Mouse (Mus musculus): ENCODE measurements at regions not wholly inside any gene's neighbourhood (a gene's known extent, or its start where the extent isn't known, plus 50 kb on each side); places are given as distances from the start of the nearest gene placed in this dataset.
A peak's percentile ranks its signal among the peaks of the same experiment; 100 is the strongest.

DNA sequence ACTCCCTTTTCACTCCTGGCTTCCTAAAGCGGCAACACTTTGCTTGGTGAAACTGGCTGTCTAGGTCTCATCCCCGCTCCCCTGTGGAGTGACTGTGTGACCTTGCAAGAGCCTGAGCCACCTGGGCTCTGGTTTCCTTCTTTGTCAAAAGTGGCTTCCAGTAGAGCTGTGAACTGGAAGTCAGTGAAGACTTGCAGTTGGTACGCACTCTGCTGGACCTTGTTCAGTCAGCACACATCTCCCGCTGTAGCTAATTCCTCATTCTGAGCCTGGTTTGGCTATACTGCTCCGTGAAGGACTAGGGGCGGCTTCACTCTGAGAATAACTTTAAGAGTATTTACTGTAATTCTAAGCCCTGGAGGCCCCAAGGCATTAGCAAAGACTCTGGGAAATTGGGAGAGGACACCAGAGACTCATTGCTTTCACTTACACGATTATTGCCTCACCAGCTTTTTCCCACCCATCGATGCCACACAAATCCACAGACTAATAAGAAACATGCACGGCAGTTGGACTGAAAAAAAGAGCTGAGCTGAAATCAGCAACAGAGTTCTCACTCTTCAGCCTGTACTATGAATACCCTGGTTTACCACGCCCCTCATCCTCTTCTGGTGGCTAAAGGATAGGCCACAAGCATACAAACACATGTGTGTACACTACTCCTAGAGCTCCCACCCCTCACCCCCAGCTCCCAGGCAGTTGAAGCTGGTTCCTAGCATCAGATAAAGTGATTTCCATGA, 295.4 kb downstream of the Ets1 start:
- no peaks in the 10 kb centered on the region for H3K9me3 ChIP-seq (ENCODE audit: control insufficient read depth, low read length)
- peak; percentile 84 for DNase-seq (ENCODE audit: low spot score)
- H3K27ac ChIP-seq (replicated peaks; ENCODE audit: low read depth, low read length), result peak overlapping the region; percentile 67
- no peak overlapping the region for H3K9ac ChIP-seq (ENCODE audit: low read depth, low read length)
- peaks cover 20% of the 10 kb centered on the region for H3K4me1 ChIP-seq (ENCODE audit: control insufficient read depth, insufficient read depth, low read length)
- no peak overlapping the region for H3K4me2 ChIP-seq (ENCODE audit: low read depth, low read length)
- WGBS, result 35% methylated on average over 10 of the region's 10 CpGs
- H3K4me3 ChIP-seq (ENCODE audit: low read depth, low read length), result no peak overlapping the region
- no peaks in the 10 kb centered on the region for H3K36me3 ChIP-seq (ENCODE audit: control insufficient read depth, insufficient read depth, low read length)
- ATAC-seq (ENCODE audit: low read depth), result peak; percentile 74
- no peaks in the 10 kb centered on the region for H3K27me3 ChIP-seq (replicated peaks; ENCODE audit: control insufficient read depth, insufficient read depth, low read length)

DNA sequence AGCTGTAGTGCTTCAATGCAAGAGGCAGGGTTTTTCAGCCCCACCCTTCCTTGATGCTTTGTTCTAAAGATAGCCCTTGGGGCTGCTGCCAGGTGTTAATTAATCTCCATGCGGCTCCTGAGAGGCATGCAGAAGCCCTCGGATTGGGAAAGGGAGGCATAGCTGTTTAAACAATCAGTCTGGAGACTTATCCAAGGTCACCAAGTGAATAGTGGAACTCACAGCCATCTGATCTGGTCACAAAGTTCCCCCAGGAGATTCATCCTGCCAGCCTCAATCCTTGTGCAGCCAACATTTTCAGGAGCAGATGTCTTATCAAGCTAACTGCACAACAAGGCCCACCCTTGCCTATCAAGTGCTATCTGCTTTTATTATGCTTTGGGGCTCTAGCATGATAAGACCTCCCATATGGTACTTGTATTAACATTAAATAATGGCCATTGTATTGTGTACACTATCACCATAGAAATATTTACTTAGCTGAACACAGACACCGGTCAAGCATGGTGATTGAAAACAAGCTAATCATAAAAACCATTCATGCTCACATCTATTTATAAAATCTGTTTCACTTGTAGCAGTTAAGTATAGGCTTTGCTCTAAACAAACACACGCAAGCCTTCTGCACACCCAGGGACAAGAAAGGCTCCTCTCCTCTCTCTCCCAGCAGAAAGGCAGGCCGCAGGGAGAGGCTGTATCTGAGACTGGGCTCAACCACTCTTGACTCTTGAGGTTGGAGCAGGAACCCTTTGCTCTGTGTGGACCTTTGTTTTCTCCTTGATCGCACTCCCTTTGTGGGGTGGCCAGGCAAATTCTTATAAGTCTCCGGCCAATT, 297.4 kb downstream of the Ets1 start:
- no peak overlapping the region for H3K4me2 ChIP-seq (ENCODE audit: low read depth, low read length)
- peaks cover 20% of the 10 kb centered on the region for H3K4me1 ChIP-seq (ENCODE audit: control insufficient read depth, insufficient read depth, low read length)
- WGBS, result 68% methylated on average over 7 of the region's 7 CpGs
- H3K4me3 ChIP-seq (ENCODE audit: low read depth, low read length), result no peak overlapping the region
- H3K9me3 ChIP-seq (ENCODE audit: control insufficient read depth, low read length), result no peaks in the 10 kb centered on the region
- no peaks in the 10 kb centered on the region for H3K27me3 ChIP-seq (replicated peaks; ENCODE audit: control insufficient read depth, insufficient read depth, low read length)
- ATAC-seq (ENCODE audit: low read depth) (0 out of 2 replicates have a peak, but pooled peaks have one; percentile 53), DNase-seq (ENCODE audit: low spot score) (peak; percentile 55)
- H3K36me3 ChIP-seq (ENCODE audit: control insufficient read depth, insufficient read depth, low read length), result no peaks in the 10 kb centered on the region
- H3K9ac ChIP-seq (ENCODE audit: low read depth, low read length), result no peak overlapping the region
- no peak overlapping the region for H3K27ac ChIP-seq (replicated peaks; ENCODE audit: low read depth, low read length)

DNA sequence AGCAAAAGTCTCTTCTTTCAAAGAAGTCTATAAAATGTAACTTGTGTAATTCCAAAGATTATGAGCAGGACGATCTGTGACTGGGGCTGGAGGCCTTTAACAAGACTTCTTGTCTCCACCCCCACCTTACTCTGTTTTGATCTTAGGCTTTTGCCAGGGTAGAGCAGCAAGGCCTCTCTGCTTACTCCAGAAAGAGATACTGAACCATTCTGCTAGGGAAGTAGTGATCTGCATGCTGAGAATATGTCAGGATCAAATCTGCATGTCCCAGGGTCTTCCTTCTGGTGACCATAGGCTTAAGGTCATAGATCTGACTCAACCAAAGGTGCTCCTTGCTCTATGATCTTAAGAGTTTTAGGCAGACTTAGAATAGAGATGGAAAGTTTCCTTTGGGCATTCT, 298.4 kb downstream of the Ets1 start:
- Histone ChIP-seq H3K27ac (replicated peaks; ENCODE audit: low read depth, low read length) (no peak overlapping the region), H3K4me3 (ENCODE audit: low read depth, low read length) (no peak overlapping the region), H3K27me3 (replicated peaks; ENCODE audit: control insufficient read depth, insufficient read depth, low read length) (no peaks in the 10 kb centered on the region), H3K9me3 (ENCODE audit: control insufficient read depth, low read length) (no peaks in the 10 kb centered on the region), H3K4me2 (ENCODE audit: low read depth, low read length) (no peak overlapping the region), H3K4me1 (ENCODE audit: control insufficient read depth, insufficient read depth, low read length) (peaks cover 20% of the 10 kb centered on the region), H3K36me3 (ENCODE audit: control insufficient read depth, insufficient read depth, low read length) (no peaks in the 10 kb centered on the region), H3K9ac (ENCODE audit: low read depth, low read length) (no peak overlapping the region)
- 37% methylated on average over 1 of the region's 1 CpGs for WGBS
- ATAC-seq (ENCODE audit: low read depth) (no peak), DNase-seq (ENCODE audit: low spot score) (no peak)

GRCm38 (mm10) chr9:32936462-32936861, 300.4 kb downstream of the Ets1 start:
- H3K36me3 ChIP-seq (ENCODE audit: control insufficient read depth, insufficient read depth, low read length), result no peaks in the 10 kb centered on the region
- H3K27ac ChIP-seq (replicated peaks; ENCODE audit: low read depth, low read length), result no peak overlapping the region
- ATAC-seq (ENCODE audit: low read depth) (no peak), DNase-seq (ENCODE audit: low spot score) (peak; percentile 12)
- H3K9me3 ChIP-seq (ENCODE audit: control insufficient read depth, low read length), result no peaks in the 10 kb centered on the region
- WGBS, result 30% methylated on average over 8 of the region's 9 CpGs
- H3K4me1 ChIP-seq (ENCODE audit: control insufficient read depth, insufficient read depth, low read length), result peaks cover 24% of the 10 kb centered on the region
- no peak overlapping the region for H3K9ac ChIP-seq (ENCODE audit: low read depth, low read length)
- H3K4me3 ChIP-seq (ENCODE audit: low read depth, low read length), result no peak overlapping the region
- H3K27me3 ChIP-seq (replicated peaks; ENCODE audit: control insufficient read depth, insufficient read depth, low read length), result no peaks in the 10 kb centered on the region
- no peak overlapping the region for H3K4me2 ChIP-seq (ENCODE audit: low read depth, low read length)

- Histone ChIP-seq H3K4me3 (ENCODE audit: low read depth, low read length) (no peak overlapping the region), H3K27ac (replicated peaks; ENCODE audit: low read depth, low read length) (no peak overlapping the region), H3K27me3 (replicated peaks; ENCODE audit: control insufficient read depth, insufficient read depth, low read length) (no peaks in the 10 kb centered on the region), H3K9me3 (ENCODE audit: control insufficient read depth, low read length) (no peaks in the 10 kb centered on the region), H3K4me2 (ENCODE audit: low read depth, low read length) (no peak overlapping the region), H3K9ac (ENCODE audit: low read depth, low read length) (no peak overlapping the region), H3K36me3 (ENCODE audit: control insufficient read depth, insufficient read depth, low read length) (no peaks in the 10 kb centered on the region), H3K4me1 (ENCODE audit: control insufficient read depth, insufficient read depth, low read length) (peaks cover 16% of the 10 kb centered on the region)
- DNase-seq (ENCODE audit: low spot score) (no peak), ATAC-seq (ENCODE audit: low read depth) (no peak)
- WGBS, result 86% methylated on average over 7 of the region's 7 CpGs
These were observed 301.4 kb downstream of the Ets1 start for GRCm38 (mm10) chr9:32937391-32937790.

DNA sequence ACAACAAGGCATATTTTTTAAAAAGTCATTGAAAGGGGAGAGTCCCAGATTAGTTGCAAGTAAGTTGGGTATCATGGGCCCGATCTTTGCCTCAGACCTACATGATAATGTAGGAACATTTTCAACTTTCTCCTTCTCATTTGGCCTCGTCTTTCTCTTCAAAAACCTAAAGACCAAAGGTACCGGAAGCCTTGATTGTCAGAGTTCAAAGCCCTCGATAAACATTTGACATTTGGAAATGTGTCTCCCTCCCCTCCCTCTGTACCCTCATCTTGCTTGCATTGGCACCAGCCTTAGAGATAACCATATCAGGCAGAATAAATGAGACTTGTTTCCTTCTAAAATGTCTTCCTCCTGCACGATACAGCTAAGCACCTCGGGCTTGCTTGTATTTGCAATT, 302.8 kb downstream of the Ets1 start:
- no peak for DNase-seq (ENCODE audit: low spot score)
- no peaks in the 10 kb centered on the region for H3K36me3 ChIP-seq (ENCODE audit: control insufficient read depth, insufficient read depth, low read length)
- no peaks in the 10 kb centered on the region for H3K27me3 ChIP-seq (replicated peaks; ENCODE audit: control insufficient read depth, insufficient read depth, low read length)
- H3K27ac ChIP-seq (replicated peaks; ENCODE audit: low read depth, low read length), result no peak overlapping the region
- no peak overlapping the region for H3K4me3 ChIP-seq (ENCODE audit: low read depth, low read length)
- WGBS, result 88% methylated on average over 6 of the region's 6 CpGs
- ATAC-seq (ENCODE audit: low read depth), result no peak
- peaks cover 10% of the 10 kb centered on the region for H3K4me1 ChIP-seq (ENCODE audit: control insufficient read depth, insufficient read depth, low read length)
- H3K9me3 ChIP-seq (ENCODE audit: control insufficient read depth, low read length), result no peaks in the 10 kb centered on the region
- H3K9ac ChIP-seq (ENCODE audit: low read depth, low read length), result no peak overlapping the region
- H3K4me2 ChIP-seq (ENCODE audit: low read depth, low read length), result no peak overlapping the region

DNA sequence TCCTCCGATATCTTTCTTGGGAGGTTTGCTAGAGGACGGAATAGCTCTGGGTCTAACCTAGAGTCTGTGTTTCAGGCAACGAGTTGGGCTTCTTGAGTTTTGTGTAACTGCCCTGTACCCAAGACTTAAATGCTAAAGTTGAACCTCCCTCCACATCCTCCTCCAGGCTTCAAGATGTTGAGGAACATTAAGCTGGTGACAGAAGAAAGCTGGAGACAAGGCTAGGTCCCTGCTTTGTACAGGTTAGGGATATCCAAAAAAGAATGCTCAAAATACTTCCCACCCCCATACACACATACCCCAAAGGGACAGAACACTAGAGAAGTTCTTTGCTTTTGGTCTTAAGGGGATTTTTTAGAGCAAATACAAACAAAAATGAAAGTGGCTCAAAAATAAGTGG, 303.6 kb downstream of the Ets1 start:
- Histone ChIP-seq H3K4me3 (ENCODE audit: low read depth, low read length) (no peak overlapping the region), H3K9ac (ENCODE audit: low read depth, low read length) (no peak overlapping the region), H3K4me2 (ENCODE audit: low read depth, low read length) (no peak overlapping the region), H3K36me3 (ENCODE audit: control insufficient read depth, insufficient read depth, low read length) (no peaks in the 10 kb centered on the region), H3K4me1 (ENCODE audit: control insufficient read depth, insufficient read depth, low read length) (peaks cover 10% of the 10 kb centered on the region), H3K27ac (replicated peaks; ENCODE audit: low read depth, low read length) (no peak overlapping the region), H3K27me3 (replicated peaks; ENCODE audit: control insufficient read depth, insufficient read depth, low read length) (no peaks in the 10 kb centered on the region), H3K9me3 (ENCODE audit: control insufficient read depth, low read length) (no peaks in the 10 kb centered on the region)
- ATAC-seq (ENCODE audit: low read depth) (no peak), DNase-seq (ENCODE audit: low spot score) (no peak)
- 92% methylated on average over 3 of the region's 3 CpGs for WGBS

DNA sequence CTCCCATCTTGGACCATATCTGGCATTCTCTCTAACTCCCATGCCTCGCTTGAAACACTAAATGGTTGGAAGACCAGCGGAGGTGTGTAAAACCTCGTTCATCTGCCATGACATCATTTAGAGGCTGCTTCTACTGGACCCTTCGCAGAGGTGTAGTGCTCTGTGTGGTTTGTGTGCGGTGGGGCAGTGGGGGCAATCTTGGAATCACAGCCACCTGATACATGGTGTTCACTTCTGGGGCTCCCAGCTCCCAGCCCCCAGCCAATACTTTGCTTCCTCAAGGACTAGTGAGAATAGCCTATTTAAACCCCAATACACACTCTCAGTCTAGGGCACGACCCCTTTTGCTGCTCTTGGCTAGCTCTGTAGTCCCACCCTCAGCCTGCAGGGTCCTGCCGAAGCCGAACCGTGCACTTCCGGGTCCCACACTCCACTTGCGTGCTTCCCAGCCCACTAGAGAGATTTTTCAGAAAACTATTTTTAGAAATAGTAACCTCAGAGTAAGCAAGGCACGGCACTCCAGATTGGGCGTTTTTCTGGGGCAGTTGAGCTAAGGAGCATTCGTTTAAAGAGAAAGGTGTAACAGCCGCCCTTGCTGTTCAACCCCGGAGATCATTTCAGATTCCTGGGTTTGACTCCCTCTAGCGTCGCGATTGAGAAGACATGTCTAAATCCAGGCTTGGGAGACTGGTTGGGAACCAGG, 304.2 kb downstream of the Ets1 start:
- WGBS, result 19% methylated on average over 19 of the region's 19 CpGs
- H3K27ac ChIP-seq (replicated peaks; ENCODE audit: low read depth, low read length), result no peak overlapping the region
- peak overlapping the region; percentile 57 for H3K9ac ChIP-seq (ENCODE audit: low read depth, low read length)

More for the DNA sequence above, 304.2 kb downstream of the Ets1 start:
- H3K27me3 ChIP-seq (replicated peaks; ENCODE audit: control insufficient read depth, insufficient read depth, low read length), result no peaks in the 10 kb centered on the region
- peak overlapping the region; percentile 44 for H3K4me3 ChIP-seq (ENCODE audit: low read depth, low read length)
- no peaks in the 10 kb centered on the region for H3K36me3 ChIP-seq (ENCODE audit: control insufficient read depth, insufficient read depth, low read length)
- H3K9me3 ChIP-seq (ENCODE audit: control insufficient read depth, low read length), result no peaks in the 10 kb centered on the region
- peaks cover 10% of the 10 kb centered on the region for H3K4me1 ChIP-seq (ENCODE audit: control insufficient read depth, insufficient read depth, low read length)
- H3K4me2 ChIP-seq (ENCODE audit: low read depth, low read length), result peak overlapping the region; percentile 61
- ATAC-seq (ENCODE audit: low read depth) (peak; percentile 85), DNase-seq (ENCODE audit: low spot score) (peak; percentile 90)

Data from embryonic facial prominence, embryonic 14.5 days (tissue).